Mouse (Mus musculus) MEL-GATA-1-ER (cell line): ENCODE results near the gene Hoxc10.

Experiments
- DNase-seq: peaks from one replicate; pipeline ENCODE4 v3.0.0-alpha.2; 2012; ENCODE audit warnings: low read depth; ENCODE audit errors: extremely low read depth

The Hoxc10 gene

DNA sequence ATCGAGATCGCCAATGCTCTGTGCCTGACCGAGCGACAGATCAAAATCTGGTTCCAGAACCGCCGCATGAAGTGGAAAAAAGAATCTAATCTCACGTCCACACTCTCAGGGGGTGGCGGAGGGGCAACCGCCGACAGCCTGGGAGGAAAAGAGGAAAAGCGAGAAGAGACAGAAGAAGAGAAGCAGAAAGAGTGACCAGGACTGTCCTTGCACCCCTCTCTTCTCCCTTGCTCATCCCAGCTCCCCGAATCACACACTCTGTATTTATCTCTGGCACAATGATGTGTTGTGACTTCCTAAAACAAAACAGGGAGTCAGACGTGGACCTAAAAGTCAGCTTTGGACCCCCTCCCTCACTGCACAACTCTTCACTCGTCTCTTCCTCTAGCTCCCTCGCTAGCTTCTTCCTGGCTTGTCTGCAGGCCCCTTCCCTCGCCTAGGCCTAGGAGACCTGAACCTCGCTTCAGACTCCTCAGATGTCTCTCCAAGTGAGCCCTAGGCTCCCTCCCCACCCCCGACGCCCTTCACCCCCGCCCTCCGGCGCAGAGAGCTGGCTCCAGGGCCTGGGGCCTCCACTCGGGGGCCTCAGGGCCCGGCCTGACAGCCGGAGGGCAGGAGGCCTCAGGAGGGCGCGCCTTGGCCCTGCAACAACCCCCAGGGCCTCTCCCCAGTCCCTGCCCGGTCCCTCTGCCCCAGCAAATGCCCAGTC lies 44.4 kb downstream of the Hoxc10 start:
- no peak for DNase-seq

DNA sequence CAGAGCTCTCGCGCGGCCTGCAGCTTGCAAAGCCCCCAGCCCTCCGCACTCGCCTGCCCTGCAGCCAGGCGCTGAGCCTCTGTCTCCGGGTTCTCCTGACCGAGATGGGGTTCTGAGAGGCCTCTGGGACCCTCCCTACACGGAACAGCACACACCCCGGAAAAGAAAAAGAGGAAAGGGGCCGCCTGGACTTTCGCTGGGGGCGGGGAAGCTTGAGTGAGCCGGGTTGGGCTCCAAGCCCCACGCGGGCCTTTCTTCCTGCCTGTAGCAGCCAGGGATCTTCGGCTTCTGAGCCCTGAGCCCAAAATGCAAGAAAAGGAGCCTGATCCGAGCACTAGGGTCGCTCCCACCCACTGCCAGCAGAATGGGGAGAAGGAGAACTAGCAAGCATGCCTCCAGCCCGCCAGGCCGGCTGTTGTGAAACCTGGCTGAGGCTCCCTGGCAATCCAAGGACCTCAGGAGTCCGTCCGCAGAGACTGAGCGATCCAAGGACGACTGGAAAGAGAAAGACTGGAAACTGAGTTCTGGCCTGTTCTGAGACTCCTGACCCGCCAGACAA lies 45.4 kb downstream of the Hoxc10 start:
- DNase-seq, result no peak

DNA sequence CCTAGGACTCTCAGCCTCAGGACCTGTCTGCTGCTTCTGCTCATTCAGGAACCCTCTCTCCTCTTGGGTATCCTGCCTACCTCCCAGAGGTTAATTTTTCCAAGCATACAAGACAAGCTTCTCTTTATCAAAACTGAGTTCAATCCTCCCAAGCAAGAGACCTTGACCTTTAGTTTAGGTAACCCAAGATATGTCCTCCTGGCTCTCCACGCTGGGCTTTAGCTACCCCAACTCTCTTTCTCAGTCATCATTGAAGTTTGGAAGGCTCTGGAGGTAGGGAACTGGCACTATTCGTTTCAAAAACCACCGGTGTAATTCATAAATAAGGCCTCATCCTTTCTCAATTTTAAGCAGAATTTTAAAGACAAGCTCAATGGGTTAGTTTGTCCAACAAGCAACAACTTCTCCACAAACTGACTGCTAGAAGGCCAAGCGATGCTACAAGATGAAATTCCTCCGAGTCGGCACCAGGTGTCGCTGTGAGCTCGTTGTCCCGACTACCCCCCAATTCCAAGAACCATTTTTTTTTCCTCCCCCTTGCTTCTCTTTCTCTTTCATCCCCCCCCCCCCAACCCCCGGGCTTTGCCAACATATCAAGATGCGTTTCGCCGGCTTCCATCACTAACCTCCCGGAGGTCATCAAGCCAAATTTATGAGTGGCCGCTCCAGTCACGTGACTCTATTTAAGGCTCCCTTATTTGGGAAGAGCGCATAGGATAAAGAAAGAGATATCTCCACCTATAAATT lies 46.8 kb downstream of the Hoxc10 start:
- no peak for DNase-seq

DNA sequence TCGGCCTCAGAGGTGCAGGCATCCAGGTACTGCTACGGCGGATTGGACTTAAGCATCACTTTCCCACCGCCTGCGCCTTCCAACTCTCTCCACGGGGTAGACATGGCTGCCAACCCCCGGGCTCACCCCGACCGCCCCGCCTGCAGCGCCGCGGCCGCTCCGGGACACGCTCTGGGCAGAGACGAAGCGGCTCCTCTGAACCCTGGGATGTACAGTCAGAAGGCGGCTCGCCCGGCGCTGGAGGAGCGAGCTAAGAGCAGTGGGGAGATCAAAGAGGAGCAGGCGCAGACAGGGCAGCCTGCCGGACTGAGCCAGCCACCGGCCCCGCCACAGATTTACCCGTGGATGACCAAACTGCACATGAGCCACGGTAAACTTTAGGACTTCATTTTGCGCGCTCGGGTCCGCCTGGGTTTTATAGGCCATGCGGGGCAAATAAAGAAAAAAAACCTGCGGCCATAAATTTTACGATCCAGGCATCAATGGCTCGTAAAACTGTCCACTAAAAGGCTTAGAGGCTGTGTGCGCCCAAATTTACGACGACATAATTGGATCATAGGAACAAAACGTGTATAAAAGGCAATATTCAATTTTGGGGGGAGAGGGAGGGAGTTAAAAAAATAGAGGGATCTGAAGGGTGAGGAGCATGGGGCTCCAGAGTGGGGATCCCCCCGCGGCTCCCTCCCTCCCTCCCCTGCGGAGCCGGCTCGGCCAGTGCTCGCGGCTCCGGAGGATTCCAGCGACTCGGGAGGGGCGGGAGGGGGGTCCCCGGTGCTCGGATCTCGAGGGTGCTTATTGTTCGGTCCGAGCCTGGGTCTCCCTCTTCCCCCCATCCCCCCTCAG lies 47.8 kb downstream of the Hoxc10 start:
- DNase-seq, result no peak

DNA sequence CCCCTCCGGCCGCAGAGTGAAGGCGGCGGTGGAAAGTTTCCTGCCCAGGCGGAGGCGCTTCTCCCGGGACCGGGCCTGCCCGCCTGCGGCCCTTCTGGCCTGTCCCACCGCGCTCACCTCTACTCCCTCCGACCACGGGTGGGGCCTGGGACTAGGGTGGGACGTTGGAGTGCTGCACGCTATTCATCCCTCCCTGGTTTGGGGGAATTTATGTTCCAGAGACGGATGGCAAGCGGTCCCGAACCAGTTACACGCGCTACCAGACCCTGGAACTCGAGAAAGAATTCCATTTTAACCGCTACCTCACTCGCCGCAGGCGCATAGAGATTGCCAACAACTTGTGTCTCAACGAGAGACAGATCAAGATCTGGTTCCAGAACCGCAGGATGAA lies 48.4 kb downstream of the Hoxc10 start:
- no peak for DNase-seq

DNA sequence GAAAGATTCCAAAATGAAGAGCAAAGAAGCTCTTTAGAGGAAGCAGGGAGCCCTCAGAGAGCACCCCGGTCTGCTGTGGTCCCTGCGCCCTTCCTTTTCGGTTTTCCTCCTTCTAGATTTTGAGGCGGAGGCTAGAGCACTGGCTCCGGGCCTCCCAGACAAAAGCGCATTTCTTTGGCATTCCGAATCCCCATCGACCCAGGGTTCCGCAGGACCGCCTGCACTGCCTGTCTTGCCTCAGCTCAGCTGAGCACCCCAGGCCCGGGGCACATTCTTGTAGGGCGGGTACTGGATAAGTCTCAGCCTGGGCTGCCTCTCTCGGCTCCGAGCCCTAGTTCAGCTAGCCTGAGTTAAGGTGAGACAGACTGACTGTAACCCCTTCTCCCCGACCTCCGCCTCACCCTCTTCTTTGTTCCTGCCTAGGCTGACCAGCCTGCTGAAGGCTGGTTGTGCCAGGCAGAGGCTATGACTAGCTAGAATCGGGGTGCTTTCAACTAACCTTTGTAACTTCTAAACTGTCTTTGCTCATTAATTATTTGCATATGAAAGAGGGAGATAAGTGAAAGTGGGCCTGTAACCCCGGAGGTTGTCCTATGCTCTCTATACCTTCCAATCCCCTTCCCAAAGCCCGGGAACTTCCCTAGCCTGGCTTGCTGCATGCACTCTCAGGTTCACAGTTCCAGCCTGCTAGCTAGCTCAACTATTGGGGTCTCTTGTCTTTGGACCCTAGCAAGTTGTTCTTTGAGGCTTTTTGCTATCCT lies 49.0 kb downstream of the Hoxc10 start:
- no peak for DNase-seq

DNA sequence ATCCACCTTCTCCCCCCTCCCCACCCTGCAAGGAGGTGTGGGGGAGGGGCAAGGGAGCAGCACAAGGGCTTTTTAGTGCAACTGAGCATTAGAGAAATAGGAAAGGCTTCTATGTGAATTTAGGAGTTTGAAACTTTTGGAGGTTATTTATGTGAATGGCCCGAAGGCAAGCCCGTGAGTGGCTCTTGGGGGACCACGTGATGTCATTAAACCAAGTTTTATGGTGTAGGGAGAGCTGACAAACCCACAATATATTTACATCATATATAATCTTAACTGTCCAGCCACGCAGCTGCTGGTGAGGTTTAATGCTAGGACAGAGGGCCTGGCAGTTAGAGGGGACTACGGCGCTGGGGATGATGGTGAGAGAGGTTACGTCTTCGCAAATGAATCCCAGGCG lies 52.0 kb downstream of the Hoxc10 start, which contains the start of gene Hoxc4:
Hoxc4 (plus strand) TSS at position 299 of the 400 bp plus-strand sequence.
- DNase-seq, result no peak

DNA sequence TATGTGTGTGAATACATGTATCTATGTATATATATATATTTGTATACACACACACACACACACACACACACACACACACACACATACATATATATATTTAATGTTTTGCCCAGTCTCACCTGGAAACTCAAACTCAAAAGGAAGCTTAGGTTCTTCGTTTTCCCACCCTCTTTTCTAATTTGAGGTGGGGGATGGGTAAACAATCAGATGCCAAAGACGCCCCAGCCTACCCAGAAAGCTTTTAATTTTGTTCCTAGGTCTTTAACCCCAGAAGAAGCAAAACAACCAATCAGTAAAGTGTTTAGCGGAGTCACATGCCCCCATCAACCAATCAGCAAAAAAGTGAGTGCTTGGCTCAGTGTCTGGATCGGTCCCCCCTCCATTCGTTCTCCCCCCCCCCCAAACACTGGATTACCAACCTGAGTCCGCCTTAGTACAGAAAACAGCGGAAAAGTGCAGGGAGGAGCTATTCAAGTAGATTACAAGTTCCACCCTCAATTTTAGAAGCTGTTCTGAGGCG lies 54.4 kb downstream of the Hoxc10 start:
- DNase-seq, result peak; percentile 79
